Mouse (Mus musculus): ENCODE data around the gene Rcan2. TPM values are rescaled to one million over a fixed set of nuclear protein-coding genes. Genes with fewer than 3 reads are reported as not detected.

Rcan2 gene
- total and polyA plus RNA-seq, 3 experiments = 195 to 439 (median 382) TPM

DNA sequence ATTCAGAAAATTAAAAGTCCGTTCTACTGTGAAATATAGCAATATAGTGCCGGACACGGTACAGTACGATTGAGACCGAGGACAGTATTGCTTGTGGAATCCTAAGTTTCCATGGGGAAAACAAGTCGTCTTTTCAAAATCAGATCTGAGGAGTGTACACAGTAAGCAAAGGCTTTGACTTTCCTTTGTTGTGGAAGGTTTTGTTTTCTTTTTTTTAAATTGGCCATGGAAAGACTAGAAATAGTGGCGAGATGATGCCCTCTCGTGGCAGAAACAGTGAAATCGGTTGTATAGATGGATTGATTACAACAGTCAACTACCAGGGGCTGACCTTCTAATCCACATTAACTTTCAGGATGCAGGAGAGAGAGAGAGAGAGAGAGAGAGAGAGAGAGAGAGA is 237.5 kb downstream of the Rcan2 start:
- H3K9ac ChIP-seq (ENCODE audit: low read depth, low read length) = no peak overlapping the region
- TF ChIP-seq EP300 (IDR thresholded peaks at IDR 0.05; ENCODE audit: insufficient read depth, low read depth, low read length) (no peak), POLR2A (IDR thresholded peaks at IDR 0.05; ENCODE audit: insufficient read depth, low read depth, low read length) (no peak), CTCF (IDR thresholded peaks at IDR 0.05) (peak; percentile 63)
- H3K4me3 ChIP-seq = no peak overlapping the region
- intact Hi-C loops (cut with DNase I) = loop anchor here (2.0 to 5.0 kb wide), 3 partner anchors 156 to 341 kb away; partner anchors contain the start of gene Rcan2
- peaks cover 4% of the 10 kb centered on the region; the same call in 1 of the 2 replicates for H3K36me3 ChIP-seq (ENCODE audit: control insufficient read depth, insufficient read depth, low read length)
- no peaks in the 10 kb centered on the region for H3K27me3 ChIP-seq (ENCODE audit: control insufficient read depth, insufficient read depth, low read length)
- H3K4me1 ChIP-seq (ENCODE audit: control insufficient read depth, insufficient read depth, low read length) = no peaks in the 10 kb centered on the region
- no peaks in the 10 kb centered on the region for H3K79me2 ChIP-seq (replicated peaks; ENCODE audit: control insufficient read depth, insufficient read depth, low read length)
- H3K27ac ChIP-seq = no peak overlapping the region
- DNase-seq = no peak
- 60% methylated on average over 9 of the region's 9 CpGs for WGBS

DNA sequence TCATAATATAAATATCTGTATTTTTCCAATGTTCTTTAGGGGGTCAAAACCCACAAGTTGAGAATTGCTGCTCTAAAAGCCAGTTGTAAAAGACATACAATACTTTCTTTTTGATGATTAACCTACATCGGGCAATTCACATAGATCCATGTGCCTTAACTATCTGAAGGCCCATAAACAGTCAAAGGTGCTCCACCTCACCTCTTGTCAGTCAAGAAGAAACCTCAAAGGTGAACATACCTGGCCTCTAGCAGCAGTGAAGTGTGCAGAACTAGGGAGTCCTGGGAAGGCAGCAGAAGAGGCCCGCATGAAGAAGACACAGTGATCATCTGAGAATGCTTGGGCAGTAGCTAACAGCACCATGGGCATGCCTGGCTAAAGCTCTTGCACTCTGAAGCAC is 239.3 kb downstream of the Rcan2 start:
- intact Hi-C loops (cut with DNase I) = no loop called here
- 94% methylated on average over 2 of the region's 2 CpGs for WGBS

DNA sequence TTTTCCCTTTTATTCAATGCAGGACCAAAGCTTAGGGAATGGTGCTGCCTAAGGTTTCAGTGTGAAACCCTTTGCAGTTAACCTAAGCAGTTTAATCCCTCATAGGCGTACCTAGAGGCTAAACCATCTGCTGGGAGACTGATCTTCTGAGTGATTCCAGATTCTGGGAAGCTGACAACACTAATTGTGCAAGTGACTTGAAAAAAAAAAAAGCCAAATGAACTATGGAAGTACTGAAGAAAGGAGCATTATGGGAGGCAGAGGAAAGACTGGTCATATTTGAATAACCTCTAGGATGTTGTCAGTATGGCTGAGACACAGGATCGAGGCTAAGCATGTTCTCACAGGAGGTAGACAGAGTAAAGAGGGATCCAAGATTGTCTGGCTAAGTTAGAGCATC is 241.2 kb downstream of the Rcan2 start:
- no peak overlapping the region for H3K27ac ChIP-seq

More for the DNA sequence above, 239.3 kb downstream of the Rcan2 start:
- Histone ChIP-seq H3K36me3 (ENCODE audit: control insufficient read depth, insufficient read depth, low read length) (peaks cover 4% of the 10 kb centered on the region; the same call in 1 of the 2 replicates), H3K4me1 (ENCODE audit: control insufficient read depth, insufficient read depth, low read length) (no peaks in the 10 kb centered on the region), H3K9ac (ENCODE audit: low read depth, low read length) (no peak overlapping the region), H3K27me3 (ENCODE audit: control insufficient read depth, insufficient read depth, low read length) (no peaks in the 10 kb centered on the region), H3K79me2 (replicated peaks; ENCODE audit: control insufficient read depth, insufficient read depth, low read length) (no peaks in the 10 kb centered on the region), H3K4me3 (no peak overlapping the region), H3K27ac (no peak overlapping the region)
- no peak for DNase-seq
- TF ChIP-seq EP300 (IDR thresholded peaks at IDR 0.05; ENCODE audit: insufficient read depth, low read depth, low read length) = no peak
- TF ChIP-seq CTCF (IDR thresholded peaks at IDR 0.05) = no peak
- no peak for TF ChIP-seq POLR2A (IDR thresholded peaks at IDR 0.05; ENCODE audit: insufficient read depth, low read depth, low read length)

DNA sequence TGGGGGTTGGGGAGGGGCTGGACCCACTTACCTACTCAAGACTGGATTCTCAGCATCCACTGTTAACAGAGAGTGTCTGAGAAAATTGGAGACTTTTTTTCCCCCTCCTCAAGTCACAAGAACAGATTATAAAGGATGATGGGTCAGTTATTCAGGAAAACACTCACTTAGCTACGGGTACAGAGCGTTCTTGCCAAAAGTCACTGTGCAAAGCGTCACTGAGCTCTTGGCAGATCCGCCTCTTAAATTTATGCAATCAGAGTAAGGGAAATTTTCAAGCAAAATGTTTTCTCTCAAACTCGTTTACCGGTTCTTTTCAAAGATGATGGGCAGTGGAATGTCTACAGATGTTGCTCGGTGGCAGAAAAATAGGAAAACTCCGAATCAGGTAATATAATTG is 241.7 kb downstream of the Rcan2 start:
- no peak for TF ChIP-seq POLR2A (IDR thresholded peaks at IDR 0.05; ENCODE audit: insufficient read depth, low read depth, low read length)
- TF ChIP-seq EP300 (IDR thresholded peaks at IDR 0.05; ENCODE audit: insufficient read depth, low read depth, low read length) = no peak
- intact Hi-C loops (cut with DNase I) = no loop called here
- Histone ChIP-seq H3K27me3 (ENCODE audit: control insufficient read depth, insufficient read depth, low read length) (no peaks in the 10 kb centered on the region), H3K27ac (no peak overlapping the region), H3K79me2 (replicated peaks; ENCODE audit: control insufficient read depth, insufficient read depth, low read length) (no peaks in the 10 kb centered on the region), H3K9ac (ENCODE audit: low read depth, low read length) (no peak overlapping the region), H3K4me3 (no peak overlapping the region), H3K4me1 (ENCODE audit: control insufficient read depth, insufficient read depth, low read length) (no peaks in the 10 kb centered on the region), H3K36me3 (ENCODE audit: control insufficient read depth, insufficient read depth, low read length) (peaks cover 4% of the 10 kb centered on the region; the same call in 1 of the 2 replicates)
- WGBS = 77% methylated on average over 8 of the region's 8 CpGs
- peak in 1 of 2 experiments; percentile 6 for DNase-seq

More for the DNA sequence above, 241.2 kb downstream of the Rcan2 start:
- H3K27me3 ChIP-seq (ENCODE audit: control insufficient read depth, insufficient read depth, low read length) = no peaks in the 10 kb centered on the region
- no peaks in the 10 kb centered on the region for H3K79me2 ChIP-seq (replicated peaks; ENCODE audit: control insufficient read depth, insufficient read depth, low read length)
- no peak overlapping the region for H3K9ac ChIP-seq (ENCODE audit: low read depth, low read length)
- intact Hi-C loops (cut with DNase I) = no loop called here
- H3K4me3 ChIP-seq = no peak overlapping the region
- no peak for DNase-seq
- peaks cover 4% of the 10 kb centered on the region; the same call in 1 of the 2 replicates for H3K36me3 ChIP-seq (ENCODE audit: control insufficient read depth, insufficient read depth, low read length)
- WGBS = 67% methylated on average over 2 of the region's 2 CpGs
- H3K4me1 ChIP-seq (ENCODE audit: control insufficient read depth, insufficient read depth, low read length) = no peaks in the 10 kb centered on the region
- TF ChIP-seq CTCF (IDR thresholded peaks at IDR 0.05) (no peak), EP300 (IDR thresholded peaks at IDR 0.05; ENCODE audit: insufficient read depth, low read depth, low read length) (no peak), POLR2A (IDR thresholded peaks at IDR 0.05; ENCODE audit: insufficient read depth, low read depth, low read length) (no peak)

DNA sequence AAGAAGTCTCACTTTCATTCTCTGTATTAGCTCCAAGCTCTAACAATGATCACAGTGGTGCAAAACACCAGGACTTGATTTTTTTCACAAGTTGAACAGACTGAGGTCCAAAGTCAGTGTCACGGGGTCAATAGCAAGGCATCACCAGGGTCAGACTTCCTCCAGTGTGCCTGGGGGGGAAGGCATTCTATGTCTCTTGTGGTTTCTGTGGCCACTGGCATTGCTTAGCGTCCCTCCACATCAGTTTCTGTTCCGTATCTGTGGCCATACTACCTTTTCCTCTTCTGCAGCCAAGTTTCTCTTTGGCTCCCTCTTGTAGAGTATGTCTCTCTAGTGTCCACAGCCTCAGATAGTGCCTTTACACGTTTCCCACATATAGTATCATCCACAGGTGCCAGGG is 252.3 kb downstream of the Rcan2 start:
- WGBS = 68% methylated on average over 4 of the region's 4 CpGs
- intact Hi-C loops (cut with DNase I) = no loop called here
- H3K27me3 ChIP-seq (ENCODE audit: control insufficient read depth, insufficient read depth, low read length) = no peaks in the 10 kb centered on the region
- peak in 1 of 2 experiments; percentile 20 for DNase-seq
- H3K9ac ChIP-seq (ENCODE audit: low read depth, low read length) = no peak overlapping the region
- H3K4me3 ChIP-seq = no peak overlapping the region
- H3K4me1 ChIP-seq (ENCODE audit: control insufficient read depth, insufficient read depth, low read length) = no peaks in the 10 kb centered on the region
- no peaks in the 10 kb centered on the region for H3K36me3 ChIP-seq (ENCODE audit: control insufficient read depth, insufficient read depth, low read length)
- TF ChIP-seq CTCF (IDR thresholded peaks at IDR 0.05) (no peak), POLR2A (IDR thresholded peaks at IDR 0.05; ENCODE audit: insufficient read depth, low read depth, low read length) (no peak), EP300 (IDR thresholded peaks at IDR 0.05; ENCODE audit: insufficient read depth, low read depth, low read length) (no peak)
- H3K79me2 ChIP-seq (replicated peaks; ENCODE audit: control insufficient read depth, insufficient read depth, low read length) = no peaks in the 10 kb centered on the region
- no peak overlapping the region for H3K27ac ChIP-seq

DNA sequence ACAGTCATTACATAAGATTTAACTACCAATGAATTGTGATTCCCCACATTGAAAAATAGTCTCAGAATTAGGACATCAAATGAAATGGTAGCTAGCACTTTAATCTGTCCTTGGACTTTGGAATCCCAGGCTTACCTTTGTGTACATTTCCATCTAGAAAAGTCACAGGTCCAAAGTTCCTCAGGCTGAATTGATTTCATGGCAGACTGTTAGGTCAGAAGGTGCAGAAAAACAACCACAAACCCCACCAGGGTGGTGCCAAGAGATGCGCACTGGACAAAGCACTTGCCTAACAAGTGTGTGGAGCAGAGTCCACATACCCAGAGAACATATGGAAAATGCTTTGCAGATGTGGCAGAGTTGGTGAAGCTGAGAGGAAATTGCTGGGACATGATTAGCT is 256.0 kb downstream of the Rcan2 start:
- no peak for TF ChIP-seq CTCF (IDR thresholded peaks at IDR 0.05)
- TF ChIP-seq EP300 (IDR thresholded peaks at IDR 0.05; ENCODE audit: insufficient read depth, low read depth, low read length) = no peak
- no peak for TF ChIP-seq POLR2A (IDR thresholded peaks at IDR 0.05; ENCODE audit: insufficient read depth, low read depth, low read length)
- H3K4me1 ChIP-seq (ENCODE audit: control insufficient read depth, insufficient read depth, low read length) = no peaks in the 10 kb centered on the region
- H3K27me3 ChIP-seq (ENCODE audit: control insufficient read depth, insufficient read depth, low read length) = no peaks in the 10 kb centered on the region
- DNase-seq = no peak
- H3K36me3 ChIP-seq (ENCODE audit: control insufficient read depth, insufficient read depth, low read length) = no peaks in the 10 kb centered on the region
- WGBS = 89% methylated on average over 1 of the region's 1 CpGs
- intact Hi-C loops (cut with DNase I) = no loop called here
- H3K4me3 ChIP-seq = no peak overlapping the region
- H3K27ac ChIP-seq = no peak overlapping the region
- H3K79me2 ChIP-seq (replicated peaks; ENCODE audit: control insufficient read depth, insufficient read depth, low read length) = no peaks in the 10 kb centered on the region
- no peak overlapping the region for H3K9ac ChIP-seq (ENCODE audit: low read depth, low read length)

All from heart, adult 2 months (tissue).